Mouse (Mus musculus): Measurements from ENCODE around the gene Ear6.

Ear6 gene

DNA sequence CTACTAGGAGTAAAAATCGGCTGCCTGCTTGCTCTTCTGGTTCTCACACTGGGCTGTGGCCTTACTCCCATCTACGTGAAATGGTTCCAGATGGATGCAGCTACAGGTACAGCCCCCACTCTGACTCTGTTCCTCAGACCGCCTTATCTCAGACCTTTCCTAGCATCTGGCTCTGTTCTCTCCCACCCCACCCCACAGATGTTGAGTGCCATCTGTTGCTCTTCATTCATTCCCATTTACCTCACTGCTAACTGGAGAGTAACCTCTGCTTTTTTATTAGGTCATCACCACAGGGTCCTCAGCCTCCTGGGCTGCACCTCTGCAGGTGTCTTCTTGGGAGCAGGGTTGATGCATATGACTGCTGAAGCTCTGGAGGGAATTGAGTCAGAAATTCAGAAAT lies 40.3 kb downstream of the Ear6 start:
- no peak for DNase-seq (ENCODE audit: low read depth, low spot score)

- DNase-seq (ENCODE audit: low read depth, low spot score) = no peak
These were observed 41.6 kb downstream of the Ear6 start for GRCm38 (mm10) chr14:51895071-51895470.

- DNase-seq (ENCODE audit: low read depth, low spot score) = no peak
These were observed 42.5 kb downstream of the Ear6 start for GRCm38 (mm10) chr14:51896019-51896418.

- DNase-seq (ENCODE audit: low read depth, low spot score) = no peak
These were observed 43.2 kb downstream of the Ear6 start for GRCm38 (mm10) chr14:51896539-51897170.

- DNase-seq (ENCODE audit: low read depth, low spot score) = no peak
These were observed 45.9 kb downstream of the Ear6 start for GRCm38 (mm10) chr14:51899351-51899750.

- no peak for DNase-seq (ENCODE audit: low read depth, low spot score)
These were observed 49.6 kb downstream of the Ear6 start for GRCm38 (mm10) chr14:51902806-51903710.

- DNase-seq (ENCODE audit: low read depth, low spot score) = no peak
These were observed 50.3 kb downstream of the Ear6 start for GRCm38 (mm10) chr14:51903782-51904181.
